Mouse (Mus musculus): ENCODE measurements around the gene Col4a6. TPM values are rescaled to one million over a fixed set of nuclear protein-coding genes. Genes with fewer than 3 reads are reported as not detected.
A peak's percentile ranks its signal among the peaks of the same experiment; 100 is the strongest.

The Col4a6 gene
- polyA plus RNA-seq, 1 experiment from 2014 or later: 4.1 TPM

DNA sequence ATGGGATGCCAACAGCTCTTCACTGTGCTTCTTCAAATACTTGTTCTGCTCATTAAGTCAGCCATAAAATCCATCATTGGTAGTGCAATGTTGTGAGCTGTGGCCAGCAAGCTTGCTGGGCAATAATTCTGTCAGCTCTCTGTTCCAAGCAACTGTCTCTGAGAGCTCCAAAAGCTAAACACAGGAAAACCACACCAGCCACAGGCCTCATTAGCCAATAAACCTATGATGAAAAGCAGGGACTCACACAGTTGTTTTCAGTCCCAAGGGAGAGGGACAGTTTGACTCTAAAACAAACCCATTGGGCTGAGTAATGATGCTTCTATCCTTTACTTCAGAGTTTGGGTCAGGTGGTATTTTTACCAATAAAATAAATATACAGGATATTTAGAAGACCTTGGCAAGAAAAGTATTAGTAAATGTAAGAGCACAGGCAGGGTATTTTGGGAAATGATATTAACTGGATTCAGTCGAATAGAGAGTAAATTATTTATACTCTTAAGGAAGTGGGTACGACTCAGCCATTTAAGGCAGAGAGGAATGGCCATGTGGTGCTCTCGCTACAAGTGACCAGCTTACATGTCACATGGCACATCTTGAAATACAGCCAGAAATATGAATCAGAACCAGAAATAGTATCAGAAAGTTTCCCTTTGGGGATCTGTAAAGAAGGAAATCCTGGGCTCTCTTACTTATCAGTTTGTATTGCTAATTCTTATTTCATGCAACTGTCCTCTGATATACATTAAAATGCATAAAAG, 181.0 kb downstream of the Col4a6 start:
- H3K9me3 ChIP-seq (ENCODE audit: control insufficient read depth, low read length): no peaks in the 10 kb centered on the region
- H3K27me3 ChIP-seq (ENCODE audit: control insufficient read depth, insufficient read depth, low read length): peaks cover 17% of the 10 kb centered on the region
- no peak for ATAC-seq (ENCODE audit: low FRiP score)
- H3K36me3 ChIP-seq (replicated peaks; ENCODE audit: control insufficient read depth, insufficient read depth): no peaks in the 10 kb centered on the region
- H3K4me1 ChIP-seq (replicated peaks; ENCODE audit: control insufficient read depth, insufficient read depth, low read length): no peaks in the 10 kb centered on the region
- 86% methylated on average over 3 of the region's 3 CpGs for WGBS
- H3K4me2 ChIP-seq (replicated peaks): no peak overlapping the region
- no peak overlapping the region for H3K27ac ChIP-seq
- no peak overlapping the region for H3K4me3 ChIP-seq (replicated peaks; ENCODE audit: low read length)
- no peak overlapping the region for H3K9ac ChIP-seq
- no peak for DNase-seq (ENCODE audit: low spot score)

- Histone ChIP-seq H3K9me3 (ENCODE audit: control insufficient read depth, low read length) (no peaks in the 10 kb centered on the region), H3K36me3 (replicated peaks; ENCODE audit: control insufficient read depth, insufficient read depth) (no peaks in the 10 kb centered on the region), H3K4me1 (replicated peaks; ENCODE audit: control insufficient read depth, insufficient read depth, low read length) (no peaks in the 10 kb centered on the region), H3K27ac (no peak overlapping the region), H3K9ac (no peak overlapping the region), H3K4me3 (replicated peaks; ENCODE audit: low read length) (no peak overlapping the region), H3K27me3 (ENCODE audit: control insufficient read depth, insufficient read depth, low read length) (0 out of 2 replicates have a peak, but pooled peaks cover 4% of the 10 kb centered on the region), H3K4me2 (replicated peaks) (no peak overlapping the region)
- ATAC-seq (ENCODE audit: low FRiP score): no peak
- 96% methylated on average over 2 of the region's 2 CpGs for WGBS
- DNase-seq (ENCODE audit: low spot score): no peak
These were observed 197.5 kb downstream of the Col4a6 start for GRCm38 (mm10) chrX:141276397-141276796.

DNA sequence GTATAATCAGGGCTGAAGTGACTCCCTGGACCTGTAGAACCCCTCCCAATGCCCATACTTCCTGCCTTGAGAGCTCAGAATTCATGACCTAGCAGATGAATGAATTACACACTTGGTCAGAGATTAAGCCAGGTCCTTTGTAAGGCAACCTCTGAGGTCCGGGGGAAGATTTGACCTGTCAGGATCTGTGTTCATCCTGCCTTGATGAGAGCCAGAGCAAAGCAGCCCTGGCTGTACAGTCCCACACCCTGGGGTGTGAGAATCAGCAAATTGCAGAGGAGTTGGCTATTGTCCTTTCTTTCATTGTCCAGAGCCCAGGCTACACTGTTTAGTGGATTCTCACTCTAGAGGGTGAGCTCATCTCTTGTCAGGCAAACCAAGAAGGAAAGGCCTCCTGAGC, 207.9 kb downstream of the Col4a6 start:
- H3K27me3 ChIP-seq (ENCODE audit: control insufficient read depth, insufficient read depth, low read length): peaks cover 64% of the 10 kb centered on the region
- no peak for ATAC-seq (ENCODE audit: low FRiP score)

DNA sequence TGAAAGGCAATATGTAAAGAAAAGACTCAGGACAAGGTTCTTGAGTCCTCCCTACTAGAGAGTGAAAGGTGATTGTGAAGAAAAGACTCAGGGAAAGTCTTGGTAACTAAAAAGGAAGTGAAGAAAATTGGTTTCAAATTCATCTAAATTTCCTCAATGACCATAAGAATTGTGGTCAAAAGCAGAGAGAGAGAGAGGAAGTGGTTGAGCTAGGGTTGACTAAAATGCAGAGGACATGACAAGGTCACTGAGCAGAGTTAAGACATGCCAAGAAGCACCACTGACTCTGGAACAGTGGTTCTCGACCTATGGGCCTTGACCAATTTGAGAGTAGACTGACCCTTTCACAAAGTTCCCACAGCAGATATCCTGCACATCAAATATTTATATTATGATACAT, 224.2 kb downstream of the Col4a6 start:
- Histone ChIP-seq H3K4me1 (replicated peaks; ENCODE audit: control insufficient read depth, insufficient read depth, low read length) (no peaks in the 10 kb centered on the region), H3K27ac (no peak overlapping the region), H3K9me3 (ENCODE audit: control insufficient read depth, low read length) (no peaks in the 10 kb centered on the region), H3K36me3 (replicated peaks; ENCODE audit: control insufficient read depth, insufficient read depth) (no peaks in the 10 kb centered on the region), H3K27me3 (ENCODE audit: control insufficient read depth, insufficient read depth, low read length) (peaks cover 4% of the 10 kb centered on the region), H3K9ac (no peak overlapping the region), H3K4me3 (replicated peaks; ENCODE audit: low read length) (no peak overlapping the region), H3K4me2 (replicated peaks) (no peak overlapping the region)
- 50% methylated on average over 1 of the region's 1 CpGs for WGBS
- no peak for DNase-seq (ENCODE audit: low spot score)
- no peak for ATAC-seq (ENCODE audit: low FRiP score)

More for the DNA sequence above, 207.9 kb downstream of the Col4a6 start:
- Histone ChIP-seq H3K4me2 (replicated peaks) (no peak overlapping the region), H3K27ac (no peak overlapping the region), H3K9me3 (ENCODE audit: control insufficient read depth, low read length) (no peaks in the 10 kb centered on the region), H3K36me3 (replicated peaks; ENCODE audit: control insufficient read depth, insufficient read depth) (no peaks in the 10 kb centered on the region), H3K4me3 (replicated peaks; ENCODE audit: low read length) (no peak overlapping the region), H3K4me1 (replicated peaks; ENCODE audit: control insufficient read depth, insufficient read depth, low read length) (no peaks in the 10 kb centered on the region), H3K9ac (no peak overlapping the region)
- 21% methylated on average over 1 of the region's 1 CpGs for WGBS
- DNase-seq (ENCODE audit: low spot score): no peak

DNA sequence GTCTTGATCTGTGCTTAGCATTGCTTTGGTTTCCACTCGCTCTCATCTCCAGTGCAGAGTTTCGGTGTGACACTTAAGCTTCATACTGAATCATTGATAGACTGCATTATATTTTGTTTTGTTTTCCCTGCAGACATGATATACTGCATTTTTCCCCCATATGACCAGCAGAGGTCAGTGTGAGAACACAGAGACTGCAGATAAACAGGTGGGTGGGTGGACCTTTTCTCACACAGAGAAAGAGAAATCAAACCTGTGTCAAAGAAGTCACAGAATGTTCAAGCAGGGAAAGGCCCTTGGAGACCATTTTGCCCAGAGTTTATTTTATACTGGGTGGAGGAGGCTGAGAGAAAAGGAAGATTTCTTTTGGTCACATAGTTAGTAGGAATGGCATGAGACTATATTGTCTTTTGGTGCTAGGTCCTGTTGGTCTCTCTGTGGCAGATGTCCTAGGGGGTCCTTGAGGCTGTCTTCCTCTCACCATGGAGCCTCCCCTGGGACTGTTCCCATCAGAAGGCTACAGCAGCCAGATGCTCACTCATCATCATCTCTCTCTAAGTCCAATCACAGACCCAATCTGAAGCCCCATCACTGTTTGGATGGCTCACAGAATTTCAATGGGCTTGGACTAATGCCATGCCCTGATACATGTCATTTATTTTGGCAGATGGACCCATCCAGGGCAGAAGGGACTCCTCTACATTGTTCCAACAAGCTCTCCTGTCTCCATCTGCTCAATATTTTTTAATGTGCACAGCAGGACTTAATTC, 237.1 kb downstream of the Col4a6 start:
- H3K9ac ChIP-seq: no peak overlapping the region
- no peak overlapping the region for H3K27ac ChIP-seq
- no peaks in the 10 kb centered on the region for H3K9me3 ChIP-seq (ENCODE audit: control insufficient read depth, low read length)
- no peaks in the 10 kb centered on the region for H3K36me3 ChIP-seq (replicated peaks; ENCODE audit: control insufficient read depth, insufficient read depth)
- H3K4me2 ChIP-seq (replicated peaks): no peak overlapping the region
- no peaks in the 10 kb centered on the region for H3K4me1 ChIP-seq (replicated peaks; ENCODE audit: control insufficient read depth, insufficient read depth, low read length)
- ATAC-seq (ENCODE audit: low FRiP score) (0 out of 2 replicates have a peak, but pooled peaks have one; percentile 37), DNase-seq (ENCODE audit: low spot score) (peak; percentile 51)
- 59% methylated on average over 2 of the region's 2 CpGs for WGBS
- H3K27me3 ChIP-seq (ENCODE audit: control insufficient read depth, insufficient read depth, low read length): peaks cover 19% of the 10 kb centered on the region
- no peak overlapping the region for H3K4me3 ChIP-seq (replicated peaks; ENCODE audit: low read length)

GRCm38 (mm10) chrX:141228169-141228568, 245.7 kb downstream of the Col4a6 start:
- Histone ChIP-seq H3K4me1 (replicated peaks; ENCODE audit: control insufficient read depth, insufficient read depth, low read length) (no peaks in the 10 kb centered on the region), H3K4me3 (replicated peaks; ENCODE audit: low read length) (no peak overlapping the region), H3K4me2 (replicated peaks) (no peak overlapping the region), H3K27me3 (ENCODE audit: control insufficient read depth, insufficient read depth, low read length) (peaks cover 42% of the 10 kb centered on the region; the same call in 1 of the 2 replicates), H3K27ac (no peak overlapping the region), H3K36me3 (replicated peaks; ENCODE audit: control insufficient read depth, insufficient read depth) (no peaks in the 10 kb centered on the region), H3K9ac (no peak overlapping the region), H3K9me3 (ENCODE audit: control insufficient read depth, low read length) (no peaks in the 10 kb centered on the region)
- ATAC-seq (ENCODE audit: low FRiP score) (no peak), DNase-seq (ENCODE audit: low spot score) (no peak)
- WGBS: 93% methylated on average over 2 of the region's 2 CpGs

- H3K27me3 ChIP-seq (ENCODE audit: control insufficient read depth, insufficient read depth, low read length): peaks cover 25% of the 10 kb centered on the region
- DNase-seq (ENCODE audit: low spot score) (peak; percentile 74), ATAC-seq (ENCODE audit: low FRiP score) (peak; percentile 59; the same call in 1 of the 2 replicates)
- H3K4me1 ChIP-seq (replicated peaks; ENCODE audit: control insufficient read depth, insufficient read depth, low read length): no peaks in the 10 kb centered on the region
- H3K4me2 ChIP-seq (replicated peaks): no peak overlapping the region
- H3K9ac ChIP-seq: no peak overlapping the region
- H3K9me3 ChIP-seq (ENCODE audit: control insufficient read depth, low read length): no peaks in the 10 kb centered on the region
- no peak overlapping the region for H3K4me3 ChIP-seq (replicated peaks; ENCODE audit: low read length)
- H3K36me3 ChIP-seq (replicated peaks; ENCODE audit: control insufficient read depth, insufficient read depth): no peaks in the 10 kb centered on the region
- no peak overlapping the region for H3K27ac ChIP-seq
- 34% methylated on average over 5 of the region's 5 CpGs for WGBS
These were observed 261.1 kb downstream of the Col4a6 start for GRCm38 (mm10) chrX:141212802-141213201.

DNA sequence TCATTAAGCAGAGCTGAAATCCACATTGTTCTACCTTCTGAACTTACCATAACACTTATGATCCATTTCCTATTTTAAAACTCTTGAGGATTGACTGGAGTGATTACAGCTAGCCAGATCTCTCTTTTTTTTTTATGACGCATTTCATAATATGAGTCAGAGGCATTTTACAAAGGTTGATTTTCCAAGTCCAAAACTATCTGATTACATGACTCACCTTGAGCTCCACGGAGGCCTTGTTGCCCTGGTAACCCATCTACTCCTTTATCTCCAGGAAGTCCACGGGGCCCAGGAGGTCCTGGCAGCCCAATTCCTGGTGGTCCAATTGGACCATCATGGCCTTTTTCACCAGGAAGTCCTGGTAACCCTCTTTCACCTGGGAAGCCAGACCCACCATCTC, 274.9 kb downstream of the Col4a6 start:
- H3K9me3 ChIP-seq (ENCODE audit: control insufficient read depth, low read length): no peaks in the 10 kb centered on the region
- DNase-seq (ENCODE audit: low spot score) (no peak), ATAC-seq (ENCODE audit: low FRiP score) (no peak)
- H3K27me3 ChIP-seq (ENCODE audit: control insufficient read depth, insufficient read depth, low read length): peaks cover 30% of the 10 kb centered on the region
- 83% methylated on average over 3 of the region's 3 CpGs for WGBS
- H3K36me3 ChIP-seq (replicated peaks; ENCODE audit: control insufficient read depth, insufficient read depth): no peaks in the 10 kb centered on the region
- no peak overlapping the region for H3K4me3 ChIP-seq (replicated peaks; ENCODE audit: low read length)
- H3K4me2 ChIP-seq (replicated peaks): no peak overlapping the region
- no peak overlapping the region for H3K27ac ChIP-seq
- no peaks in the 10 kb centered on the region for H3K4me1 ChIP-seq (replicated peaks; ENCODE audit: control insufficient read depth, insufficient read depth, low read length)
- H3K9ac ChIP-seq: no peak overlapping the region

- H3K9me3 ChIP-seq (ENCODE audit: control insufficient read depth, low read length): no peaks in the 10 kb centered on the region
- ATAC-seq (ENCODE audit: low FRiP score): no peak
- H3K4me1 ChIP-seq (replicated peaks; ENCODE audit: control insufficient read depth, insufficient read depth, low read length): no peaks in the 10 kb centered on the region
- H3K4me3 ChIP-seq (replicated peaks; ENCODE audit: low read length): no peak overlapping the region
- H3K4me2 ChIP-seq (replicated peaks): no peak overlapping the region
- H3K36me3 ChIP-seq (replicated peaks; ENCODE audit: control insufficient read depth, insufficient read depth): no peaks in the 10 kb centered on the region
- no peak for DNase-seq (ENCODE audit: low spot score)
- H3K27ac ChIP-seq: no peak overlapping the region
- peaks cover 53% of the 10 kb centered on the region for H3K27me3 ChIP-seq (ENCODE audit: control insufficient read depth, insufficient read depth, low read length)
- H3K9ac ChIP-seq: no peak overlapping the region
These were observed 278.8 kb downstream of the Col4a6 start for GRCm38 (mm10) chrX:141195036-141195435.

All from hindbrain, embryonic 14.5 days (tissue).